Mouse (Mus musculus) heart, embryonic 13.5 days (tissue): ENCODE measurements at regions not wholly inside any gene's neighbourhood (a gene's known extent, or its start where the extent isn't known, plus 50 kb on each side); places are given as distances from the start of the nearest gene placed in this dataset.

Experiments
- ATAC-seq: fragments of 200-750 bp; cut with Nextera tagmentation; 2 replicates; pipeline ENCODE4 v1.8.0; 2017; ENCODE audit warnings: moderate TSS enrichment; ENCODE audit not compliant: insufficient number of reproducible peaks, low FRiP score, low TSS enrichment; ENCODE audit errors: extremely low read depth
- H3K27ac ChIP-seq: fragments of 300-500 bp; sonication (generic); replicated peaks from 2 replicates; pipeline ENCODE4 v1.5.1; 2015; ENCODE audit warnings: moderate library complexity, mild to moderate bottlenecking, inconsistent platforms
- H3K27me3 ChIP-seq: fragments of 300-500 bp; sonication (generic); replicated peaks from 2 replicates; pipeline ENCODE4 v1.6.1; 2015; ENCODE audit warnings: mild to moderate bottlenecking, inconsistent platforms
- H3K36me3 ChIP-seq: fragments of 300-500 bp; sonication (generic); 2 replicates; pipeline ENCODE4 v1.6.1; 2015; ENCODE audit warnings: mild to moderate bottlenecking, inconsistent platforms
- H3K4me1 ChIP-seq: fragments of 300-500 bp; sonication (generic); 2 replicates; pipeline ENCODE4 v1.6.1; 2015; ENCODE audit warnings: inconsistent platforms
- H3K4me2 ChIP-seq: fragments of 300-500 bp; sonication (generic); 2 replicates; pipeline ENCODE4 v1.6.1; 2015; ENCODE audit warnings: inconsistent platforms, mild to moderate bottlenecking, moderate library complexity
- H3K4me3 ChIP-seq: fragments of 300-500 bp; sonication (generic); 2 replicates; pipeline ENCODE4 v1.5.1; 2015; ENCODE audit warnings: moderate library complexity, mild to moderate bottlenecking, inconsistent platforms
- H3K9ac ChIP-seq: fragments of 300-500 bp; sonication (generic); 2 replicates; pipeline ENCODE4 v1.6.1; 2015; ENCODE audit warnings: inconsistent platforms, mild to moderate bottlenecking, moderate library complexity
- H3K9me3 ChIP-seq: fragments of 300-500 bp; sonication (generic); 2 replicates; pipeline ENCODE4 v1.6.1; 2016; ENCODE audit warnings: inconsistent platforms
- WGBS: fragments of 180-500 bp; shearing (Covaris S2); methylation state at CpG from one replicate; pipeline ENCODE4 v1.1.7; 2015; ENCODE audit warnings: mixed read lengths; 5-methylcytosine and 5-hydroxymethylcytosine counted together

DNA sequence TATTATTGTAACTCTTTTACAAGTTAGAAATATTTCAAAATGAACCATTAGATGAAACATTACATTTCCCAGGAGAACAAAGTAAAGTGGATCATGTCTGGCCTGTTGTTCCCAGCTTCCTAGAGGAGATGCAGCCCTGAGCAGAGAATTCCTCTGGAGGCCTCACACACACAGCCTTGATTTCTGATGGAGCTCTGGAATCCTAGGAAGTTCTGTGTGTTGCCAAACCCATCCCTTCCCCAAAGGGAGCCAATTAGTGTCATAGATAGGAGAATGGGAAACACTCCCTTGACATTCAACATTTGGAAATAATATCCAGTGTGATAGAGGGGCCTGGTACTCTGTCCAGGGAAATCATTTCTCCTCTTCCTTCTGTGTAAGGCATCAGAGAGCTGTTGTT is 103.6 kb downstream of the Fzd1 start:
- Histone ChIP-seq H3K4me1 (peaks cover 11% of the 10 kb centered on the region), H3K36me3 (no peaks in the 10 kb centered on the region), H3K9ac (no peak overlapping the region), H3K4me3 (no peak overlapping the region), H3K27ac (no peak overlapping the region), H3K4me2 (no peak overlapping the region), H3K9me3 (peaks cover 7% of the 10 kb centered on the region; the same call in 1 of the 2 replicates), H3K27me3 (no peaks in the 10 kb centered on the region)
- ATAC-seq: no peak

DNA sequence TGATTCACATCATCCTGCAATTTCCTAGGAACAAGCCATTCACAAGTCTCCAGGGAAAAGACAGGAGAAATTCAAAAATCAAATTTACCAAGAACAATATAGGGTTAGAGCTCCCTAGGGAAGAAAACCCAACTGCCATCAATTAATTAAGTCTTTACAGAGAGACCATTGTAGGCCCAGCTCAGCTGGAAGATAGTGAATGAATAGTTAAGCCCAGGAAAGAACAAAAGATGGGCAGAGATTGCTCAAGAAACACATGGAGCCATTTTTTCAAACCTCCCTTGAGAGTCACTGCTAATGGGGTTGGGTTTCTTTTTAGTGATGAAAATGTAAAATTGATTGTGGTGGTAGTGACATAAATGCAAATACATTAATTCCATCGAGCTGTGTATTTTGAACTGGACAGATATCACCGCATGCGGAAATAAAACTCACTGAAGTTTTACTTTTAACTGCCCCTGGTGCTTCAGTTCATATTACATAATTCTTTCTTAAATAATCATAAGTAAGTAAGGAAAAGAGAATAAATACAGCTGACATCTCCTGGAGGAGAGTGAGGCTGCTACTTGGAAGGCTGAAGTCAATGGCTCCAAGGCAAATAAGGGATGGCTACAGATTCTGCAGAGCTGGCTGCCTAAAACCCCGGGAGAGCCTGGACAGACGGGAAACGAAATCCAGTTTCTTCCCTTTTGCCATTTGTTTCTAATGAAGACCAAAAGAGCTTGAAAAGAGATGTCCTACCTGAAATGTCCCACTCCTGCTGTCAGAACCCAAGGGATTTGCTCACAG is 106.5 kb downstream of the Fzd1 start:
- no peak for ATAC-seq

DNA sequence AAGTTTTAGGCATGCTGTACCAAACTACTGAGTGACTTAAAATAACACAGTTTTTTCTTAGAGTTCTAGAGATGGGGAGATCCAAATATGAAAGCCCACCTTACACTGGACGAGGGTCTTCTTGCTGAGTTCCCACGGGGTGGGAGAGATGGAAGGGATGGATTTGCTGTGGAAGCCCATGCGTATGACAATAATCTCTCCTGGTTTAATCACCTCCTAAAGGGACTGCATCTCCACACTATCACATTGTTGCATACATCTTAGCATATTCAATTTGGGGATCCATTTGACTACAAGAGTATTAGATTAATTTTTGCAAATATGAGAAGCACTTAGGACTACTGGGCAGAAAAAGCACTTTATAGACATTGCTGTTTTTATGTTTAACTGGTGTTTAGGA is 107.1 kb downstream of the Fzd1 start:
- WGBS: 79% methylated on average over 3 of the region's 3 CpGs
- Histone ChIP-seq H3K36me3 (no peaks in the 10 kb centered on the region), H3K27me3 (no peaks in the 10 kb centered on the region), H3K27ac (no peak overlapping the region), H3K4me2 (no peak overlapping the region), H3K4me3 (no peak overlapping the region), H3K4me1 (peaks cover 9% of the 10 kb centered on the region; the same call in 1 of the 2 replicates), H3K9ac (no peak overlapping the region), H3K9me3 (no peaks in the 10 kb centered on the region)
- ATAC-seq: no peak

More for the DNA sequence above, 106.5 kb downstream of the Fzd1 start:
- Histone ChIP-seq H3K36me3 (no peaks in the 10 kb centered on the region), H3K27me3 (no peaks in the 10 kb centered on the region), H3K4me1 (peaks cover 9% of the 10 kb centered on the region; the same call in 1 of the 2 replicates), H3K27ac (no peak overlapping the region), H3K9ac (no peak overlapping the region), H3K4me3 (no peak overlapping the region), H3K4me2 (no peak overlapping the region), H3K9me3 (no peaks in the 10 kb centered on the region)
- 78% methylated on average over 6 of the region's 6 CpGs for WGBS

DNA sequence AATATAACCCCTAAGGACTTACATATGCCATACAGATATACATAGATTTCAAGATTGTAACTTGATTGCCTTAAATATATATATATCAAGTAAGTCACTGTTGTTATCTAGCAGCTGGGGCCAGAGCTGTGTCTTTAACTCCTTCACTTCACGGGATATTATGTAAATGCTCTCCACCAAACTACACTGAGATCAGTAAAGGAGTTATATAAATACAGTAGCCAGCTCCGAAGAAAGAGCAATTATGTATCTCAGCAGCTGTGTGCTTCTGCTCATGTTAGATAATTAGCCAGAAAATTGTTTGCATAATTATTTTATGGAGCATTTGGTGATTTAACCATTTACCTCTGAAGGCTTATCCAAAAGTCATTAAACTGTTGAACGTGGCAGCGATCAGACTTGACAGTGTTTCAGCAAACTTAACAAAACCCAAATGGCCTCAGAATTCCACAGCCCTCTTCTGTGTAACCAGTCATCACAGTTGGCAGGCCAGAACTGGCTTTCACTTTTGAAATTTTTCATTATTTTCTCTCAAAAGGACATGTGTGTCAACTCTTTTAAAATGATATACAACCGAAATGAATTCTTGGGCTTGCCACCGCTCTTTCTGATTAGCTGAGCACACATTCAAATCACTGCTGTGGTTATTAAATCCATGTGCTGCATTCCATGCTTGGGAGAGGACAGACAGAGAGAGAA is 107.8 kb downstream of the Fzd1 start:
- Histone ChIP-seq H3K9ac (no peak overlapping the region), H3K4me3 (no peak overlapping the region), H3K27me3 (no peaks in the 10 kb centered on the region), H3K4me1 (peaks cover 9% of the 10 kb centered on the region; the same call in 1 of the 2 replicates), H3K36me3 (no peaks in the 10 kb centered on the region), H3K4me2 (no peak overlapping the region), H3K9me3 (no peaks in the 10 kb centered on the region), H3K27ac (no peak overlapping the region)
- WGBS: 60% methylated on average over 6 of the region's 6 CpGs
- ATAC-seq: no peak

DNA sequence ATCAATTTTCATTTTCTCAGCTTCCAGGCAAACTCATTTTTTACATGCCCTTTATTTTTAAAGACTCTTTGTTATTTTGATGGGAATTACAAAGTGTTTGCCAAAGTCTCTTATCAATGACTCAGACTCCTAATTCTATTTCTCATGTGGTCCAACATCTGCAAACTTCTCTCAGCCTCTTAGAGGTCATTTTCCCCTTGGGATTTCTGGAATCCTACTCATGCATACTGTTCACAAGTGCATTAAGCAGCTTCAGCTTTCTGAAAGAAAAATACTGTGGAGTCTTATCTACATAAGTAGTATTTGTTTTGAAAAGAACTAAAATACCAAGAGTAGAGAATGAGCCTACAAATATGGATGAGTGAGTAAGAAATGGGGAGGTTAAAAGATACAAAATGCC is 116.8 kb downstream of the Fzd1 start:
- Histone ChIP-seq H3K27me3 (no peaks in the 10 kb centered on the region), H3K4me3 (no peak overlapping the region), H3K9ac (no peak overlapping the region), H3K4me1 (no peaks in the 10 kb centered on the region), H3K4me2 (no peak overlapping the region), H3K9me3 (no peaks in the 10 kb centered on the region), H3K36me3 (no peaks in the 10 kb centered on the region), H3K27ac (no peak overlapping the region)
- no peak for ATAC-seq

DNA sequence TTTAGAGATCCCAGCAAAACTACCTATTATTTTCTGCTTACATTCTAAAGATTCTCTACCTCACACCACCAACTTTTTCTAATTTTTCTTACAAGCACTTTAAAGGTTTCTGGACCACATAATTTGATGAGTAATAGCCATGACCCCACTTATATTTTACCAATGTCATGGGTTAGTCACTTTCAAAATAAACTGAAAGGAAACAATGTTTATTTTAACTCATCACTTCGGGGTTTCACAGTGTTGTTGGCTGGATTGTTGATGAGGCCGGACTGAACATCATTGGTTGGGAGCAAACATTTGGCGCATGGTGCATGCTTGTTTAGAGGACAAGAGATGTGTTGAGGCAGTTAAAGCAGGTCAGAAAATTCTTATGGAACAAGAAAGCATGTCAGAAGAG is 124.1 kb downstream of the Fzd1 start:
- H3K27me3 ChIP-seq: no peaks in the 10 kb centered on the region
- H3K4me3 ChIP-seq: no peak overlapping the region
- WGBS: 64% methylated on average over 3 of the region's 3 CpGs
- no peaks in the 10 kb centered on the region for H3K36me3 ChIP-seq
- no peak overlapping the region for H3K9ac ChIP-seq
- H3K27ac ChIP-seq: no peak overlapping the region
- 0 out of 2 replicates have a peak, but pooled peaks cover 4% of the 10 kb centered on the region for H3K4me1 ChIP-seq
- H3K9me3 ChIP-seq: no peaks in the 10 kb centered on the region
- H3K4me2 ChIP-seq: no peak overlapping the region
- ATAC-seq: no peak

DNA sequence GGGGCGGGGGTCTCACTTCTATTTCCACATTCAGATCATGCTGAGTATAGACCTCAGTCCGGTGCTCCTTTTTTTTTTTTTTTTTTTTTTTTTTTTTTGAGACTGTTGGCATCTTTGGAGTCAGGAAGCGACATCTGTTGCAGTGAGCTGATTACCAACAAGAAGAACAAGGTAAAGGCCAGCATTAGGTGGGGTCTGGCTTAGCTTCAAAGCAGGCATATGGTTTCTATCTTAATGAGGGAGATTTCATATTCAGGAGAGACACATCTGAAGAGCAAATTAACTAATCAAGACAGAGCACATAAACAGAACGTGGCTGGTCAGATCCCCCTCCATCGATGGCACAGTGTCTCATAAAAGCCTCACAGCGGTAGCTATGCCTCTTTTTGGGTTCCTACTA is 132.6 kb downstream of the Fzd1 start:
- H3K27me3 ChIP-seq: no peaks in the 10 kb centered on the region
- WGBS: 77% methylated on average over 6 of the region's 6 CpGs
- no peak overlapping the region for H3K9ac ChIP-seq
- no peak overlapping the region for H3K4me3 ChIP-seq
- no peak overlapping the region for H3K27ac ChIP-seq
- H3K4me2 ChIP-seq: no peak overlapping the region
- no peaks in the 10 kb centered on the region for H3K36me3 ChIP-seq
- ATAC-seq: no peak
- H3K4me1 ChIP-seq: no peaks in the 10 kb centered on the region
- no peaks in the 10 kb centered on the region for H3K9me3 ChIP-seq

DNA sequence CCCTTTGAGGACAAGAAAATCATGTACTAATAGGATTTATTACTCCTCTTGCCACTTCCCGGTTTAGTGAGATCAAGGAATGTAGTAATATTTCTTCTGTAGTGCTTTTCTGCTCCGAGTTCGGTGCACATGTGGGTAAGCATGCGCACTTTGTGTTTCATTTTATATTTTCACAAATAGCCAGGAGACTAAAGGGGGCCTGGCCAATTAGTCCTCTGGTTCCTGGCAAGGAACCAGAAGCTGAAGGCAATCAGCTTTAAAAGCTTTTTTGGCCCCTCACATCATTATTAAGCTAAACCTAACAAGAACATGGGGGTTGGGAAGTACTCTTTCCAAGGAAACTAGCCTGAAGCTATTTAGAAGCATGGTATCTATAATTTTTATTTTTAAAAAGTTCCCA is 134.2 kb downstream of the Fzd1 start:
- Histone ChIP-seq H3K9me3 (no peaks in the 10 kb centered on the region), H3K4me2 (no peak overlapping the region), H3K27ac (no peak overlapping the region), H3K4me1 (no peaks in the 10 kb centered on the region), H3K27me3 (no peaks in the 10 kb centered on the region), H3K4me3 (no peak overlapping the region), H3K9ac (no peak overlapping the region), H3K36me3 (no peaks in the 10 kb centered on the region)
- WGBS: 75% methylated on average over 4 of the region's 4 CpGs
- no peak for ATAC-seq

DNA sequence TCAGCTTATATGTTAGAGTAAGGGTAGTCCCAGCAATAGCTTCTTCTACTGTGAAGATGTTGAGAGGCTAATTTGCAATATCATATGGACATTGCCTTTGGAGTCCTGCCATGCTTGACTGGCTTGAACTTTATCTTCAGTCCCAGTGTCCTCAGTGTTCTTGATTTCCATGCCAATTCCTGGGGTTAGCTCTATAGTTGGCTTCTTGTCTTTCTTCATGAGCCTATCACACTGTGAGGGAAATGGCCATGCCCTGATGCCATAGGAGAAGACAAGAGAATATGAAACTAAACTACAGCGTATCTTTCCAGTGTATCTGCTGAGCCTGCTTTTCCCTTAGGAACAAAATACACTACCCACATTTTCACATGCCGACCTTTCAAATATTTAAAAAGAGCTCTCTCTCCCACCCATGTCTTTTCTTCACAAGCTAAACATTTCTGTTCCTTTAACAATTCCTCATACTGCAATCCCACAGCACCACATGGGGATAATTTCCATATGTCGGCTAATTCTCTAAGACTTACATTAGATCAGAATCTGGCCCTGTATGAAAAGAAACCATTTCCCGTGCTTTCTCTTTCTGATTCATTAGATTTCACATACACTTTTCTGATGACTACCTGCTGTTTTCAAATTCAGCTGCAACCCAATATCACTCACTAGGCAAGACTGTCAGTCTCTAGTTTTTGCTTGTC is 137.2 kb downstream of the Fzd1 start:
- Histone ChIP-seq H3K9ac (no peak overlapping the region), H3K4me1 (no peaks in the 10 kb centered on the region), H3K36me3 (no peaks in the 10 kb centered on the region), H3K4me3 (no peak overlapping the region), H3K27me3 (no peaks in the 10 kb centered on the region), H3K27ac (no peak overlapping the region), H3K4me2 (no peak overlapping the region), H3K9me3 (no peaks in the 10 kb centered on the region)
- WGBS: 77% methylated on average over 4 of the region's 4 CpGs
- ATAC-seq: no peak

DNA sequence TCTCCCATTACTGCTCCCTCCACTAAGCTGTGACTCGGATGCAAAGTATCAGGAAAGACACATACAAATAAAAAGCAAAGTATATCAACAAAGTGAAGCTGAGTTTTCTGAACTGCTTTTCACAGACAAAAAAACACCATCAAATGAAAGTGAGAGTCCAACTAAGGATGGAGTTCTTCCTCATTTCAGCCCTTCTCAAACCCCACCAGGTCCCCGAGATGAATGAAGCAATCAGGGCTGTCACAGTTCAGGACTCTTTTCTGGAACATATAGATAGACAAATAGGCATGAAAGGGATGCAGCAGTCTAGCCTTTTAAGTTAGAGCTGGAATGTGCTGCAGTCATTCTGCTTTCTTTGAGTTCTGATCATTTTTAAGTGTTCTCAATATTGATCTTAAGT is 142.6 kb downstream of the Fzd1 start:
- no peaks in the 10 kb centered on the region for H3K9me3 ChIP-seq
- no peak overlapping the region for H3K4me3 ChIP-seq
- H3K9ac ChIP-seq: no peak overlapping the region
- no peak overlapping the region for H3K27ac ChIP-seq
- ATAC-seq: no peak
- H3K4me2 ChIP-seq: no peak overlapping the region
- WGBS: 80% methylated on average over 2 of the region's 2 CpGs
- no peaks in the 10 kb centered on the region for H3K36me3 ChIP-seq
- H3K4me1 ChIP-seq: no peaks in the 10 kb centered on the region
- H3K27me3 ChIP-seq: no peaks in the 10 kb centered on the region

DNA sequence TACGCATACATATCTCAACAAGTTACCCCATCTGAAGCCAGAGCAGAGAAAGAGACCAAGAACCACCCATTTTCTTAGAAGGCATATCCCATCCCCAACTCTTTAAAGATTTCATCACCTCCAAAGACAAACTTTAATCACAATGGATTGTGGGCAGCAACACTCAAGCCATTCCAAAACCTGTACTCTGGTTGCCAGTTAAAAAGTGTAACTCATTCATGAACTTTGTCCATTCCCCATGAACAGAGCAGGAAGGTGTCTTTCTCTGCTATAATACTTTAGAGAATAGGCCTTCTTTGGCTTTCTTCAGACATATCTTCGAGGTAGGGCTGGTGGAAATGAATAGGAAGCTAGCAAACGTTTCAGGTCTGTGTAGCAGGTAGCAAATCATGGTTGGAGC is 160.4 kb downstream of the Fzd1 start:
- WGBS: 79% methylated on average over 3 of the region's 3 CpGs
- Histone ChIP-seq H3K9ac (no peak overlapping the region), H3K4me2 (no peak overlapping the region), H3K36me3 (no peaks in the 10 kb centered on the region), H3K27me3 (no peaks in the 10 kb centered on the region), H3K4me1 (no peaks in the 10 kb centered on the region), H3K4me3 (no peak overlapping the region), H3K27ac (no peak overlapping the region), H3K9me3 (no peaks in the 10 kb centered on the region)
- ATAC-seq: no peak
